Mouse (Mus musculus): Measurements from ENCODE around the gene Itpr1.

Itpr1 gene

GRCm38 (mm10) chr6:108517241-108517981 is 304.5 kb downstream of the Itpr1 start:
- no peak for DNase-seq (ENCODE audit: low spot score)

DNA sequence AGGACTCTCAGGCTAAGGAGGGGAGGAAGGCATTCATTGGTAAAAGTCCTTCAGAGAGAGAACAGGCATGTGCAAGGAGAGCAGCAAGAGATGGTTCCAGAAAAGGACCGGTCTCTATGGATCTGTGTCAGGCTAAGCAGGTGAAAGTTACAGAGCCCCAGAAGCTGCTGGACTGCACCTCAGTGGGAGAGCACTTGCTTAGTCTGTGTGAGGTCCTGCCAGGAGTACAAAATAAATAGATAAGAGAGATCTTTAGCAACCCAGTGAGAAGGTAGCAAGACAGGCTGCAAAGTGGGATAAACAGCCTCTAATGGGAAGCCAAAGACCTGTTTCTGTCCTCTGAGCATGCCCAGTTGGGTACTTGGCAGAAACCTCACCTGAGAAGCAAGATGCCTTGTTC is 305.1 kb downstream of the Itpr1 start:
- no peak for DNase-seq (ENCODE audit: low spot score)

DNA sequence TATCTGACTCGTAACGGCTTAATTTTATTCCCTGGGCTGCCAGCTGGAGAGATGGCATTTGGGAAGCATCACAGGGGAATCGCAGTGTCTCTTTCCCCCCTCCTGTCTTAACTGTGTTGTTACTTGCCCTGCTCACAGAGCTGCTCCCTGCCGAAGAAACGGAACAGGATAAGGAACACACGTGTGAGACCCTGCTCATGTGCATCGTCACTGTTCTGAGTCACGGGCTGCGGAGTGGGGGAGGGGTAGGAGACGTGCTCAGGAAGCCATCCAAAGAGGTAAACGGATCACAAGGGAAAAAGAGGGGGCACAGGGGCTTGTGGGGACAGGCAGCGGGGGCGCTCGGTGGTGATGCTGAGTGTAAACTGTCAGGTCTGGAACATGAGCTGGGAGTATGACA is 305.7 kb downstream of the Itpr1 start:
- no peak for DNase-seq (ENCODE audit: low spot score)

DNA sequence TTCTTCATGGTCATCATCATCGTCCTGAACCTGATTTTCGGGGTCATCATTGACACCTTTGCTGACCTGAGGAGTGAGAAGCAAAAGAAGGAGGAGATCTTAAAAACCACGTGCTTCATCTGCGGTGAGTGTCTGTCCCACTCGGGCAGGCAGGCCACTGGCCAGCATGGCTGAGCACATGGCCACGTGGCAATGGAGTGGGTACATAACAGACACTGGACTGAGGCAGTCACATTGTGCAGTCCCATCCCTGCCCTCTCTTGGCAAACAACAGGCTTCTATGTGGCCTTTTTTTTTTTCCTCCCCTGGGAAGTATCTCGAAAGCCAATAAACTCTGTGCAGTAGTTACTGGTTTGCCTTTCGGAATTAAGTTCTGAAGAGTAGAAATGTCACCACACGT is 306.4 kb downstream of the Itpr1 start:
- DNase-seq (ENCODE audit: low spot score): no peak

GRCm38 (mm10) chr6:108523956-108524616 is 311.2 kb downstream of the Itpr1 start:
- no peak for DNase-seq (ENCODE audit: low spot score)

- DNase-seq (ENCODE audit: low spot score): no peak
Observed at GRCm38 (mm10) chr6:108524617-108525010, 311.7 kb downstream of the Itpr1 start.

DNA sequence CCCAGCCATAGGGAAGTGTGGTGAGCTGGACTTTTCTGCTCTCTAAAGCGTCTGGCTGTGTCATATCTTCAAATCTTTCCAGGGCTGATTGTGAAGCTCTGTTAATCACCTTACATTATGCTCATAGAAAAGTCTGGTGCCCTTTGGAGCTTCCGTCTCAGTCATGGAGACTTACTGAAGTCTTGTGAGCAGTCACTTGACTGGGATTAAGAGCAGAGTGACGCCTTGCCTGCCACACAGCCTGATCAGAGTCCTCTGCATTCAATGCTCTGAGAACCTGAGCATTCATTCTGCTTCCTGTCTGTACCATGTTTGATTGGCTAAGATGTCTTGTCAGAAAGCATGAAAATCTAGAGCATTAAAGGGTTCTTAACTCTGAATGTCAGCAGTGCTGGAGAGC is 314.7 kb downstream of the Itpr1 start:
- DNase-seq (ENCODE audit: low spot score): no peak

- no peak for DNase-seq (ENCODE audit: low spot score)
Observed at GRCm38 (mm10) chr6:108527993-108528392, 315.1 kb downstream of the Itpr1 start.

- no peak for DNase-seq (ENCODE audit: low spot score)
Observed at GRCm38 (mm10) chr6:108529150-108529549, 316.3 kb downstream of the Itpr1 start.

GRCm38 (mm10) chr6:108530781-108531323 is 318.0 kb downstream of the Itpr1 start:
- DNase-seq (ENCODE audit: low spot score): no peak

GRCm38 (mm10) chr6:108531324-108532311 is 318.7 kb downstream of the Itpr1 start:
- DNase-seq (ENCODE audit: low spot score): peak; percentile 57

- DNase-seq (ENCODE audit: low spot score): no peak
Observed at GRCm38 (mm10) chr6:108532486-108533179, 319.7 kb downstream of the Itpr1 start.

GRCm38 (mm10) chr6:108534139-108534538 is 321.2 kb downstream of the Itpr1 start:
- no peak for DNase-seq (ENCODE audit: low spot score)

DNA sequence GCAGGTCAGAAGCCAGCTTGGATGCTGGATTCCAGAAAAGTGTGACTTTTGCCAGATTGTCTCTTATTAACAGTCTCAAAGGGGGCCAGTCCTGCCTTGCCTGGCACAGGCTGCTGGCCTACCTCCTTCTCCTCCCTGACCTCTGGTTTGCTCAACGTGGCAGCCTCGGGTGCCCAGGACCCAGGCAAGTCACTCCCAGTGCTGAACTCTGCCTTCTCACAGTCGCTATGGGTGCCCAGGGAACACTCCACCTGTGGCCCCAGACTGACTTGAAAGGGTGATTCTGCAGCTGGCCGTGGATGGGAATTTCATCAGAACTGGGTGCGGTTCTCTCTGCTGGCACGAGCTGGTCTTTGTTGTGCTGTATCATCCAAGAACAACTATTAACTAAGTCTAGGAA is 321.7 kb downstream of the Itpr1 start:
- no peak for DNase-seq (ENCODE audit: low spot score)

GRCm38 (mm10) chr6:108535309-108535708 is 322.4 kb downstream of the Itpr1 start:
- DNase-seq (ENCODE audit: low spot score): no peak

- DNase-seq (ENCODE audit: low spot score): no peak
Observed at GRCm38 (mm10) chr6:108536546-108537317, 323.8 kb downstream of the Itpr1 start.

DNA sequence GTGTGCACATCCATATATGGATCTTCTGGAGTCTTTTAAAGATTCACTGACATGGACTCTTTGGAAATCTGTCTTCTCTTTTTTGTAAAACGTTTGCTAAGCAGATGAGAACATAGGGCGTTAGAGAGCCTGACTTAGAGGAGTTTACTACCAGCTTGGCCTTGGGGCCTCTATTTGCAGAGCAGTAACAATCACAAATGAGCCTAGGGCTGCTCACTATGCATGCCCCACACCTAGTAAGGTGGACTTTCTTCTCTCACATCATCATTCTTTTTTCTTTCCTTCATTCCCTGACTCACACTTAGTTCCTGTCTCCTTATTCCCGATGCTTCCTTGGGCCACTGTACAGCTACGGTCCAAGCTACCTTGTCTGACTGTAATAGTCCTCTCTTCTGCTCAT is 325.5 kb downstream of the Itpr1 start:
- DNase-seq (ENCODE audit: low spot score): no peak

DNA sequence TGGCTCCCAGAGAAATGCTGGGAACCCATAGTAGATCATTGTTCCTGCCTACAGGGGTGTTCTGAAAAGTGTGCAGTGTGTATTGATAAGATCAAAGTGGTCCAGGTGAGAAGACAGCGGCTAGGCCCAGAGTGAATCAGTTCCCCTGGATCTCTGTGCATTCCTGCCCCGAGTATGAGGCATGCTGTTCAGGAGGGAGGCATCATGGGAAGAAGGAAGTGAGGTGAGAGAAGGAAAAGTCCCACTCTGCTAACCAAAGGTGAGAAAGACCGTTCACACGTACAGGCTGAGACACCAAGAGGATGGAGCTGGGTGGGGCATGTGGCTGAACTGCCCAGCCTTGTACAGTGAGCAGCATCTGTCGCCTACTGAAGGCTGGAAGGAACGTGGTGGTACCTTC is 327.5 kb downstream of the Itpr1 start:
- no peak for DNase-seq (ENCODE audit: low spot score)

DNA sequence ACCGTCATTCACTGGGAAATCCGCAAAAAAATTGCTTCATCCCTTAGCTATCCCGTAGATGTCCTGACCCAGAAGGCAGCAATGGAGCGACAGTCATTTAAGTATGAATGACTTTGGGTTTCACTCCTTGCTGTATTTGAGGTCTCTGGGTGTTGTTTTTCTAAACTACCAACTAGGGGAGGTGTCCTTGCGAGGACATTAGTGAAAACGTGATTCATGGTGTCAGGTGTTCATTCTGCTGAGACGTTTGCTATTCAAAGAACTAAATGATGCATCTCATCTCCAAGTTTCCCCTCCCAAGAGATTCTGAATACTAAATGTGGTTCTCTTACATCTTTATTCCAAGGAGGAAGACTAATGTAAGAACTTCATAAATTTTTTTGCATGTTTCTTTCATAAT is 332.0 kb downstream of the Itpr1 start:
- DNase-seq (ENCODE audit: low spot score): no peak

- no peak for DNase-seq (ENCODE audit: low spot score)
Observed at GRCm38 (mm10) chr6:108545464-108545863, 332.6 kb downstream of the Itpr1 start.

DNA sequence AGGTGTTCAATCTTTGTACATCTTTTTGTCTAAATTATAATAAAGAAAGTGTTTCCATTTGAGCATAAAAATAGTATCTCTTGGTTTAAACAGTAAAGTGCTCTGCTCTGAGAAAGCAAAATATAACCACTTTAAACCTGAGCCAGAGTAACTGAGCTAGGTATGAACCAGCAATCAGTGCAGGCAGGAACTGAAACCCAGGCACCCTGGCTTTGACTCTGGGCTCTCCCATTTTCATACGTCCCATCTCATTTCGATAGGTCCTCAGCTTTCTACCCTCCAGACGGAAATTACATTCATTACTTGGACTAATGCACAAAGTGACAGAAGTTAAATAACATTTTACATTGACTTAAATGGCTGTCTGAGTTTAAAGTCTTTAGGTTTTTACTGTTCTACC is 335.5 kb downstream of the Itpr1 start:
- no peak for DNase-seq (ENCODE audit: low spot score)

Data from ovary, adult 18-20 months (tissue).